Mouse (Mus musculus) mouse trophoblast stem cell (cell line): ENCODE data around the gene Desi1.
"Not testable (repeated sequence)": the region's sequence is repeated elsewhere in the genome, so short reads cannot be mapped to it uniquely, and the experiment has no call there.

ENCODE experiments used
- in situ Hi-C, 2 experiments: fragments of 300-500 bp; cut with MseI, MboI; formaldehyde crosslinking; loops; 2 replicates in 1 of 2; 3 replicates in 1 of 2; pipeline ENCODE4 v1.15.1; 2025

Desi1 gene

DNA sequence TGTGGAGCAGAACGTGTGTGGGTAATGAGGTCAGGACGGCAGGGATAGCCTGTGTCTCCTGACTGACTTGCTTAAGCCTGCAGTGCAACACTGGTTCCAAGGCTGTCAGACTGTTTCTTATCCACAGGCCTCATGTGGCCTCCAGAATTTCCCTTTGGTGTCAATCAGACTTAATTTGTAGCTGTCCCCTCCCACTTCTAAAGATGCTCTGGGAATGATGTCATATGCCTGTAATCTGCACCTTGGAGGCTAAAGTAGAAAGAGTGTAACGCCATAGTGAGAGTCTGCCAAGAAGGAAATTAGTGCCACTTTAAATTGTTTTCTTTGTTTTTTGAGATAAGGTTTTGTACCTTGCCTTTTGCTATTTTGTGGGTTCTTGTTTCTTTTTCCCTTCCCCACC is 14.4 kb downstream of the Desi1 start:
- in situ Hi-C loops, result no loop called here

DNA sequence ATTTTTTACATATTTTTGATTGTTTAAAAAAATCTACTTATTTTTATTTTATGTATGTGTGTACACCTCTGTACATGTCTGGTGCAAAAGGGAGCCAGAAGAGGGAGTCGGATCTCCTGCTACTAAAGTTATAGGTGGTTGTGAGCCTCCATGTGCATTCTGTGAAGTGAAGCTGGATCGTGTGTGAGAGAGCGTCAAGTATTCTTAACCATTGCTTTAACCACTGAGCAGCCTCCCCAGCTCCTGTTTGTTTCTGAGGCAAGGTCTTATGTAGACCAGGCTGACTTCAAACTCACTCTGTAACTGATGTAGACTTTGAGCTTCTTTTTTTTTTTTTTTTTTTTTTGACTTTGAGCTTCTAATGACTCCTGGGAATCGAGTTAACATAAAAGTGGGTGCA is 16.2 kb downstream of the Desi1 start:
- in situ Hi-C loops, result no loop called here

DNA sequence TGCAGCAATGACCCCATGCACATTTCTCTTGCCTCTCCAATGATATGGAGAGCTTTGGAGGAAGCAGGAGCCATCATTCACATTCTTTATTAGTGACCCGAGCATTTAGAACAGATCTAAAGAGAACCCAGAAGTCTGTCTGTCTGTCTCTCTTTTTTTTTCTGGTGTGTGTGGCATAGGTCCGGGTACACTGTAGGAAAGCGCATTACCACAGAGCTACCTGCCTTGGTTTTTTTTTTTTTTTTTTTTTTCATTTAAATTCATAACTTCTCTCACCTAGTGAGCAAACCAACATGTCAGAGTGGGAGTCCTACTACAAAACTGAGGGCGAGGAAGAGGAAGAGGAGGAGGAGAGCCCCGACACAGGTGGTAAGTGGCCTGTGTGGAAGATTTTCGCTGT is 16.8 kb downstream of the Desi1 start:
- in situ Hi-C loops, result no loop called here

DNA sequence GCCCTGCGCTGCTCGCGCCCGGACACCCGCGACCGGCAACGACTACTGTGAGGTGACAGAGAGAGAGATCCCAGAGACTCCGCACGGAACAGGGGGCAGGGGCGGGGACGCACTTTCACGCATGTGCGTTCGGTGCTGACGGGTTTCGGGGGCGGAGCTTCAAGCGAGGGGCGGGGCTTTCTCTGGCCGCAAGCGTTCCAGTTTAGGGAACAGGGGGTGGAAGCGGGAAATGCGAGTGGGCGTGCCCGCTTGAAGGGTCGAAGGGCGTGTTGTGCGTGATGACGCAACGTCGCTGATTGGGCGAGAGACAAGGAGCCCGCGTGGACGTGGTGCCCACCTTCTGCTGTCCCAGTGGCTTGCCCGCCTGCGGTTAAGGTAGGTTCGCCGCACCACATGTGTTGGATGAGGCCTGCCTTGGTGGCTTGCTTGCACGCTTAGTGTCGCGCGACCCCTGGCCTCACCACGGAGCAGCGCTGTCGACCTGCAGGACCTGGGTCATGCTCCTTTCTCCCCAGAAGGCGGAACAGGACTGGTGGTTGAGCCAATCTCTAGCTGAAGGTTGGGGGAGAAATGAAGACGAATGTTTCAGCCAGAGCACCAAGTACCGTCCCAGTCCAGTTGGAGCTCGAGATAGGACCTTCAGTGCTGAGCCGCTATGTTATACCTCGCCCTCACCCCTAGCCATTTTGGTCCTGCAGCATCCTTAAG is 17.4 kb downstream of the Desi1 start:
- in situ Hi-C loops, result no loop called here

DNA sequence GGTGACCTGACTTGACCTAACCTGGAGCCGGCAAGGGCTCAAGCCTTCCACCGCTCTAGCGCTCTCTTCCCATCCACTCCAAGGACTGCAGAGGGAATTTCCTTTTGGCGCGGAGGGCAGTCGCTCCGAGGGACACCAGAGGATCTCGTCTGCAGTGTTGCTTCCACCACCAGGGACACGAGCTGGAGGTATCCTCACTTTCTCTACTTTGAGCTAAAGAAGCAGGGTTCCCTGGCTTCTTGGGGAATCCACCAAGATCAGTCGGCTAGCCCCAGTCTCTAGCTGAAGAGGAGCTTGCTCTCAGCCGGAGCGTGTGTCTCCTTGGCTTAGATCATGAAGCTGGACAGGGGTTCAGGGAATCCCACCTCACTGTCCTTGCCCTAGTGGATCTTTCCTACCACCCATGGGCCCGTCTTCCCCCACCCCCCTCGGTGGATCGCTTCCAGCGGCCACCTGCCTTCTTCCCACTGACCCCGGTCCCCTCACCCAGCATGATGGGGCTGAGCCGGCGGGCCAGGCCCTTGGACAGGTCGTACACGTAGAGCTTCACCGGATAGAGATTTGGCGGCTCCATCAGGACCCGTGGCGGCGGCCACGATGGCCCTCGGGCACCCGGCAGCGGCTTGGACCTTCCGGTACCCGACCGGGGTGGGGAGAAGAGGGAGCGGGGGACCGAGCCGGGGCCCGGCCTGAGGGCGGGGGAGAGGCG is 18.1 kb downstream of the Desi1 start:
- in situ Hi-C loops, result no loop called here

DNA sequence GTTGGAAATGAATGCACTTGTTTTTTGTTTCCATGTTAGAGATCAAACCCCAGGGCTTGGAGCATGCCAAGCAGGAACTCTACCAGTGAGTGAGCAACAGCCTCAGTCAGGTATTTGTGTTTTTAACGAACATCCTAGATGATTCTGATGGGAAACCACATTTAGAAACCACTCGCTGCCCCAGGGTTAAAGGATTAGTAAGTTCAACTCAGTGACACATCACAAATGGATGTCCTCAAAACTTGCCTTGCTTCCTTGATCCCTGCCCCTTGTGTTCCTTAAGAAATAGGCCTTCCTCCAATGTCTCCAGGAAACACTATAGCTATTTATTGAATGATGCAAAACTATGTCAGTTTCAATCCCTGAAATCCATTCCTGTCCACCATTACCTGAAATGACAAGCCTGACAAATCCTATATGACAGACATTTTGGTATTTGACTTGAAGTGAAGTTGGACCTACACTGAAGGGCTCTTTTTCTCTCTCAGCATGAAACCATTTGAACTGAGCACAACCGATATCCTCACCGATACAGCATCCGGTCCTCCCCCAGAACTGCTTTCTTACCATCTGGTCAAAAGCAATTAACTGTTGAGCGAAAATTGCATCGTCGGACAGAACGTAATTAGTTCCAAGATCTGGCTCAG is 18.8 kb downstream of the Desi1 start:
- in situ Hi-C loops, result no loop called here

DNA sequence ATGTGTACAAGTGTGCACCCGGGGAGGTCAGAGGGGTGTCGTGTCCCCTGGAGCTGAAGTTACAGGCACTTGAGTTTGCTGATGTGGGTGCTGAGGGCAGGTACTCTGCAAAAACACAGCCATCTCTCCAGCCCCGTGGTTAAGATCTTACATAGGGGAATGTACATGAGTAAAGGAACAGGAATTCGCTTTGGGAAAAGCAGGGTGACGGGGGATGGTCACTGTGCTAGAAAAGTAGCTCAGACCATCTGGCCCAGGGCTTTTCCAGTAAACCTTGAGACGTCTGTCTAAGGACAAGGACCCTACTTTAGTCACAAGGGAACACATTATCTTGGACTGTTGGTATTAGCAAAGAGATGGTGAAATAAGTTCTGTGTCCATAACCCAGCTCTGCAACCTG is 21.7 kb downstream of the Desi1 start:
- in situ Hi-C loops, result no loop called here

DNA sequence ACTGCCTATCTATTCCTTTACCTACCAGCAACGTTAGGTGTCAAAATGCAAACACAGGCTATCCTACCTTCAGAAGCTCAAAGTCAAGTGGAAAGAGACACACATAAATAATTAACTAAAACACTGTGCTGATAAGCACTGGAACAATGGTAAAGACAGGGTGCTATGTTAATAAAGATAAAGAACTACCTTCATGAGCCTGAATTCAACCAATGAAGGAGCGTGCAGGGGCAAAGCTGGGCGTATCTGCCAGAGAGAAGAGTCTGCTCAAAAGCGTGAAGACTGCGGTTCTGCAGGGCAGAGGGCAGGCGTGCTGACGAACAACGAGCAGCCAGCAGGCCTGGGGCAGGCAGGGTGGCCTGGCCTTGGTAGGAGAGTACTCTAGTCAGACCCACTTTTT is 29.4 kb downstream of the Desi1 start:
- in situ Hi-C loops, result no loop called here

DNA sequence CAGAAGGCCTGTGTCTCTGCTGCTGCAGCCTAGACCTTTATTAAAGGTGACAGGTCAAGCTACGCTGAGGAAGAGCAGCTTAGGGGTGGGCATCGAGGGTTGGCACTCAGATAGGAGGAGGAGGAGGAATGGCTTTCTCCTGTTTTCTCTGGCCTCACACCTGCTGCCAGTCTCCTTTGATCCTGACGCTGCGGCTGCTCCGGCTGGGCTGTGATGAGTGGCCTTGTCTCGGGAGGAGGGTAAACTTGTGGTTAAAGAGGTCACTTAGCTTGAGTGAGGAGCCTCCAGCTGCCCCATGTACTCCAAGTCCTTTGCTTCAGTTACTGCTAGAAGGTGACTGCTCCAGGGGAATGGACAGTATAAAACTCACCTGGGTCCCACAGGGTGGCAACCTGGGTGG is 39.7 kb downstream of the Desi1 start:
- in situ Hi-C loops, result no loop called here

DNA sequence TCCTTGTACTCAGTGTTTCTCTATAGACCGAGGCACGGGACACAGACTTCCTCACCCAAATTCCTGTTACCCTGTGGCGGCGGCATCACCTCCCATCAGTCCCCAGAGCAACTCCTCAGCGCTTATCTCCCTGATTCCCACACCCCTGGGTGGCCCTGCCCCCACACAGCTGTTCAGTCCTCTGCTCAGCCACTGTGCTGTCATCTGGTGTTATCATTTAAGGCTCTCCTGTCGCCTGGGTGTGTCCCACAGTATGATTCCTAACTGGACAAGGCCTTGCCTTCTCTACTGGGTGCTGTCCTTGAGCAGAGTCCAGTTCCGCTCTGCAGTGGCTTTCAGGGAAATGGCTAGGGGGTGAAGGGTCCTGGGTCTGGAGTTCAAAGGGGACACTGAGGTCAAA is 43.1 kb downstream of the Desi1 start:
- in situ Hi-C loops, result no loop called here

DNA sequence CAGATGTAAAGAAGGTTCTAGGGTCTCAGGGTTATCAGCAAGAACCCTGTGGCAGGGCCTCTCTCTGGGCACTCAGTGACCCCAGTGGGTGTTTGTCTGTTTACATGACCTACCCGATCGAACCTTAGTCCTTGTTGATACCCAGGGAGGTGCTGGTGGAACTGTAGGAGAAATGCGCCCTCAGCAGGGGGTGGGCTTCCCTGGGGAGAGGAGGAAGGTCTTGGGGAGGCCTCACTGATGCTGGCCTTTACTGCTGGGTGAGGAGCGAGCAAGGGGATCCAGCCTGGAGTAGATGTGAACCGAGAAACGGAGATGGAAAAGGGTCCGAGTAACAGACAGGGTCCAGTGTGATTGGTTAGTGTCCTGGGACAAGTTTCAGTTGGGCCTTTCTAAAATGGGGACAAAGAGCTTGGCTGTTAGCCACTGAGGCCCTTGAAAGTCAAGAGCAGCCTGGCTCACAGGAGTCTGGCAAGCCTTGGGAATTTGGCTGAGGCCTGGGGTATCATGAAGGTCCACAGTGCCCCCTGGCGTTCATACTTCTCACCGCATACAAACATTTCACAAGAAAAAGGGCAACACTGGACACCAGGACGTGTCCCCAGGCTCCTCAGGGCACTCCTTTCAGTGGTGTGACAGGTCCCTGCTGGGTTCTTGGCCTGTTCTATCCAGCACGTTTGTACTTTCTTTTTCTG is 44.1 kb downstream of the Desi1 start:
- in situ Hi-C loops, result loop anchor here (5.0 kb wide), 1 partner anchor 37 kb away; no protein-coding TSS in a partner anchor

DNA sequence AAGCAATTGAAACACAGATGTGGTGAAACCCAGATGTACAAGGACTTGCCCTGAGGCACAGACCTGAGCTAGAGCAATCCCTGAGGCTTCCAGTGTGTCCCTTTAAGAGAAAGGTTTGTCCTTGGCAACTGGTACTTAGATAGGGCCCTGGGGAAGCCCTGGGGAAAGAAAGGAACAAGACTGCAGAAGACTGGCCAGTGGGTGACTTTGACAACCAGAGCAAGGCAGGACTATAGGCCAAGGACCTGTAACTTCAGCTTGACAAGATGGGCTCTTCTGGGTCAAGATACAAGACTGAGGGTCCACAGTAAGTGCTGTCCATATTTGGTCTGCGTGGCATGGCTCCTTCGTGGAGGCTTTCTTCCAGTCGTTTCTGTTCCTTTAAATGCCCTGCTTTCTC is 46.0 kb downstream of the Desi1 start, which contains the start of gene Xrcc6:
Gene Xrcc6 (plus strand): TSS at position 190 of the 400 bp plus-strand sequence.
- in situ Hi-C loops, result loop anchor here (5.0 kb wide), 1 partner anchor 35 kb away; no protein-coding TSS in a partner anchor

DNA sequence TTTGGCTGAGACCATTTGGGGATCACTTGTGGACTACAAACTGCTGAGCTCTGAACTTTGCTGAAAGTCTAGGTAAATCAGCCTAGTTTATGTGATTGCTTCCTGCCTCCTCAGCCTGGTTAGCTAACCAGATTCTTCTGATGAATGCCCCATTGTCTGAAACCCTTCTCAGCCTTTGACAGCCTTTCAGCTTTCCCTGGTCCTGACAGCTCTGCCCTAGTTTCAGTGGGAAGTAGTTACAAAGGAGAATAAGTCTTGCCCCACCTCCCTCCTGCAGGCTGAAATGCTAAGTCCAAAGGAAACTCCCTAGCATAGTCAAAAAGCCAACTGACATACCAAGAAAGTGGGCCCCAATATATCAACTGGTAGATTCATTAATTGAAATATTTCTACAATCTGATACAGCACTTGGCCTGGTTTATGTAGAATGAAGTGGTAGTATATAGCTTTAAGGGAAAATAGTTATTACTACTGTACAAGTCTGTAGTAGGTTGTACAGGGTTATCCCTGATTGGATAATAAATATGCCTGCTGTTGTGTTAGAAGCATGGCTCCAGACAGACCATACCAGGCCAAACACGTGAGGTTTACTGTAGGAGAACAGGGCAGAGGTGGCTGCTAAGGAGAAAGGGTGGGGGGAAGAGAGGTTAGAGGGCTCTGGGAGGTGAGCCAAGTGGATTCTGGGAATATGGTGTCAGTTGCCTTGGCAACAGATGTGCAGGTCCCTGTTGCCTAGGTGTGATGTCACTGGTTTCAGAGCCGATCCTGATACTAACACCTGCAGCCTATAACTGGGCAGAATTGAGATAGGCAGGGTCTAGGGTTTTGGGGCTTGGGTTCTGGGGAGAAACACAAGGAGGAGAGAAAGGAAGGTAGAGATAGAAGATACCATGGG is 48.1 kb downstream of the Desi1 start:
- in situ Hi-C loops, result loop anchor here (5.0 kb wide), 1 partner anchor 33 kb away; no protein-coding TSS in a partner anchor

DNA sequence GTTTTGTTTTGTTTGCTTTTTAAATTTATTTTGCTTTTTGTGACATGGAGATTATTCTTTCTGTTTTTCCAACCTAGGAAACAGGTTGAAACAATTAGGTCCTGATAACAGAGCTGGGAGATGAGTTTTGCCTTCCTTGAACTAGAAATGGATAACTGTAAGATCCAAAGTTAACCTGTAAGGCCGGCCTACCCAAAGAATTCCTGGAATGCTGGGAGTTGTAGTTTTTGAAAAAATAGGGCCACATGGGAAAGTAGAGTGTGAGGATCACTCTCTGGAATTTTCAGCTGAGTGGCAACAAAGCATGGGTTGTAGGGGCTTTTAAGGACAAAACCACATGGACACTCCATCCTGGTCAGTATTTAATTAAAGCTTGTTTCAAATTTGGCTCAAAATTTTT is 51.5 kb downstream of the Desi1 start:
- in situ Hi-C loops, result no loop called here

DNA sequence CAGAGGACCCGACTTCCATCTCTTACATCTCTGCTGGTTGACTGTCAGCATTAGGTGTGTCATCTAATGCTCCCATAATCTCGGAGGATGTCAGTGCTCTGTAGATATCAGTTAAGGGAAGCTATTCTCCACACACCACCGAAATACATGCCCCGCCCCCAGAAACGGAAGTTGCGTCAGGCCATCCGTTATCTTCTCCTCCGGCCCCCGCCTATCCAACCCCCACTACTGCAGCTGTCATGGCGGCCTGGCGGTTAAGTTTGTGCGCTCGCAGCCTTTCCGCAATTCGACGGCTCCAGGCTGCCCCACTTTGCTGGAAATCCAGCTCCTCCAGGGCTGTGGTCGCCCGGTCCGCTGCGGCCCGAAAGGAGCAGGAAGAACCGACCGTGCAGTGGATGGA is 53.3 kb downstream of the Desi1 start, which contains the start of gene 1700029P11Rik:
Gene 1700029P11Rik (plus strand): TSS at position 220 of the 400 bp plus-strand sequence.
- in situ Hi-C loops, result no loop called here

DNA sequence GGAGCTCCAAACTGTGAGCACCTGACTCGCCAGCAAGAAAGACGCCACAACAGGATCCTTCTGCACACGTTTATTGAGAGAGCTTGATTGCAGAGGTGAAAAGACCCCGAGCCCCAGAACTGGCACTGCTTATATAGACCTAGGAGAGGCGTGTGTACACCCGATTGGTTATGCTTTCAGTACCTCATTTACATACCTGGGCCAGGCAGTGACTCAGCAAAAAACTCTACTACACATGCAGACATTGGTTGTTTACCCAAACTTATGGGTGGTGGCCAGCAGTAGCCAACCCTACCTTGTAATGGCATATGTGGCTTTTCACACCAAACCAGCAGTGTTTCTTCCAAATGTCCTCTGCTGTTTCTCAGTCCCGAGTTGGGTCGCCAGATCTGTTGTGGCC is 58.5 kb downstream of the Desi1 start:
- in situ Hi-C loops, result not testable (repeated sequence)

DNA sequence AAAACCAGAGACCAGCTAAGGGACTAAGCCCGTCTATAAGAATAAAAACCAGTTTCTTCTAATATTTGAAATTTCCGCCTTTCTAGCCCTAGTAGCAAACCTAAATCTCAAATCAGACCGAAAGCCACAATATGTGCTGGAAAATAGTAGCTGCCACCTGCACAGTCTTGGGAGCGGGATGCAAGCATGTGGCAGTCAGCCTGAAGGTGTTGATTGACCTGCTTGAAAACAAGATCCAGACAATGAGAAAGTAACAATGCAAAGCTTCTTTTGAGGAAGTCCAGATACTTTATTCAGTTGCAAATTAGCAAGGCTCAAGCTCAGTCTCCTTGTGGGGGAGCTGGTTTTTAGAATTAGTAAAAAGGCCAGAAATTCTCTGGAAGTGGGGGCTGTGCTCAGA is 63.2 kb downstream of the Desi1 start:
- in situ Hi-C loops, result not testable (repeated sequence)

DNA sequence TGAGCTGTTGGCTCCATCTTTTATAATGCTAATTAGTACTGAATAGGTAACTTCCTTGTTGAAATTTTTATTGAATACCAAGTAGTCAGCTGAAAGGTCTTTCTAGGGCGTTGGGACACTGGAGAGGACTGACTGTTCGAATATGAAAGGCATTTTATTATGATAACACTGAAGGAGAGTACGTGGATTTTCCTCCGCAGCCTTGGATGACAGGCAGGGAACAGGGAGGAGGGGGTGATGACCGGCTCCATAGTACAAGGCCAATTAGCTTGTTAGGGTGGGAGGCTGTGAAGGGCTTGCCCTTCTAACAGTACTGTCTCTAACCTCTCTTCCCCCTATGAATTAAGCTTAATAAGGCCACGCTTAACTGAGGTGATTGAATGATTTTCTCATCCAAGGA is 64.0 kb downstream of the Desi1 start:
- in situ Hi-C loops, result not testable (repeated sequence)

DNA sequence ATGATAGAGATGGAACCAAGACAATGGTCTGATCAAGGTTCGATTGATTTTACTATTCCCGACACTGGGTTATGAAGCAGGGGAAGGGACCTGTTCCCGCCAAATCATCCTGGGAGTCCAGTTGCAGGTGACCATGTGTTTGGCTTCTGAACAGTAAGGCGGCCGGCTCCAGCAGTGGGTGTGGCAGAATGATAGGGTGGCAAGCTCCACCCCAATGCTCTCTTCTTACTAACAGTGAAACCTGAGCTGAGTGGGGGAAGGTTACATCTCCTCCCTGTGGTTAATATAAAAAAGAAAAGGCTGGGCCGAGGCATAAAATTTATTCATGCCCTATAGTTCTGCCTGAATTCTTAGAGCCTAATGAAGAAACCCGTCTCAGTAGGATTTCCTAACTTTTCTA is 64.5 kb downstream of the Desi1 start:
- in situ Hi-C loops, result no loop called here

DNA sequence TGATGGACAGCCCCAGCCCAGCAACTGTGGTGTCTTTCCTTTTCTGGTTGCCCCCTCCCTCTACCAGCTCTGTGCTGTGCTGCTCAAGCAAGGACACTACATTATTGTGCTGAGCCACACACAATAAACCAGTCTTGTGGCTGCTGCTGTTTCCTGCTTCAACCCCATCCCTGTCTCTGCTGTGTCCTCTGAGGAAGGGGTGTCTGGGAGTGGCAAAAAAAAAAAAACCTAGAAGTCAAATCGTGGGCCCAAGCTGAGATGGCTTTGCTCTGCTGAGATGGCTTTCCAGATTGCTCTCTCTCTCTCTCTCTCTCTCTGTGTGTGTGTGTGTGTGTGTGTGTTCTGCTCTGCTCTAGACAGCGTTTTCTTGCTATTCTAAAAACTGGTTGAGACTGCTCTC is 65.2 kb downstream of the Desi1 start:
- in situ Hi-C loops, result no loop called here

DNA sequence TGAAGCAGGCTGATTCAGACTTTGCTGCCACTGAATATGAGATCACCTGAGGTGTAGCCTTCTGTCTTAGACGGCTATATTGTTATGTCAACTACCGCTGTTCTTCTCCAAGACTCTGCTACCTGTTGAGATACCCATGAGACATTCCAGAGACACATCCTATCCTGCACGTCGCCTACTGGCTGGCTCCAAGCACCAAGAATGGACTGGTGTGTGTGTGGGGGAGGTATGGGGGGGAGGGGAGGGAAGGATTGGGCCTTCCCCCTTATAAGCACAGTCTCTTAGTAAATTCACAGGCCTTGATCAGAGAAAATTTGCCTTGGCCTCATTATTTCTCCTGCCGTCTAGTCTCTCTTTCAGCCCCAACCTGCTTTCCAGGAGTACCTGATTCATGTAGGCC is 65.8 kb downstream of the Desi1 start:
- in situ Hi-C loops, result no loop called here
